Mouse (Mus musculus) urinary bladder, postnatal 4 days (tissue): ENCODE results near the gene Oxsr1.
"Not testable (repeated sequence)": the region's sequence is repeated elsewhere in the genome, so short reads cannot be mapped to it uniquely, and the experiment has no call there.

Experiments used
- DNase-seq, 2 experiments: peaks; one replicate each; pipeline ENCODE4 v3.0.0; 2021 to 2022; ENCODE audit warnings: low spot score in 2 of 2

Oxsr1 gene

DNA sequence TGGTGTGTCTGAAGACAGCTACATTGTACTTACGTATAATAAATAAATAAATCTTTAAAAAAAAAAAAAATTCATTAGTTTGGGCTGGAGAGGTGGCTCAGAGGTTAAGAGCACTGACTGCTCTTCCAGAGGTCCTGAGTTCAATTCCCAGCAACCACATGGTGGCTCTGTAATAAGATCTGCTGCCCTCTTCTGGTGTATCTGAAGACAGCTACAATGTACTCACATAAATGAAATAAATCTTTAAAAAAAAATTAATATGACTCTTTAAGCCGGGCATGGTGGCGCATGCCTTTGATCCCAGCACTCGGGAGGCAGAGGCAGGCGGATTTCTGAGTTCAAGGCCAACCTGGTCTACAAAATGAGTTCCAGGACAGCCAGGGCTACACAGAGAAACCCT, 47.4 kb downstream of the Oxsr1 start:
- DNase-seq: not testable (repeated sequence)

DNA sequence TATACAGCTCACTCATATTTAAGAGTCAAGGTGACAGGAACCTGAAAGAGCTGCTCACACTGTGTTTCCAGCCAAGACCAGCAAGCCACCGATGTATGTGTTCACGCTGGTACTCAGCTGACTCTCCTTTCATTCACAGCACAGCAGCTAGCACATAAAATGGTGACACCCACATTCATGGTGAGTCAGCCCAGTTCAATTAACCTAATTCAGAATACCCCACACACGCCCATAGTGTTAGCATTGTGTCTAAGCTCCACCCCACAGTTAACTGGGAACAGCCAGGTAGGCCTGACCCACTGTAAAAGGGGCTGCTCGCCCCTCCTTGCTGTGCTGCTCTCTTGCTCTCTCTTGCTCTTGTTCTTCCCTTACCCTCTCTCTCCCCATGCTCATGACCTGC, 50.7 kb downstream of the Oxsr1 start:
- no peak for DNase-seq

GRCm38 (mm10) chr9:119268588-119269145, 53.6 kb downstream of the Oxsr1 start:
- DNase-seq: no peak

DNA sequence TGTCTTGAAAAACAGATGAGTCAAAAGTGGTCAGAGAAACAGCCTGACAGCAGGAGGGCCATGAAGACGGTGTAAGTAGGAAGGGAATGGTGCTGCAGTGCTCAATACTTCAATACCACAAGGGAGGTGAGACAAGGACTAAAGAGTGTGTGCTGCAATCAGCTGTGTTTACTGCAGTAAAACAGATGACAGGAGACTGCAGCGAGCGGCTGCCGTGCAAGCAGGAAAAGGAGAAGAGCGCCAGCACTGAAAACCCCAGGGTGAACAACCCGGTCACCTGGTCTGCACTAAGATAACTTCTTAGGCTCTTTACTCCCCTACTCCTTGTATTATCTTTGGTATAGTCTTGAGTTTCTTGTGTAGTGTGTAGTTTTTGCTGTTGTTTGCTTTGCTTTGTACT, 54.1 kb downstream of the Oxsr1 start:
- no peak for DNase-seq

DNA sequence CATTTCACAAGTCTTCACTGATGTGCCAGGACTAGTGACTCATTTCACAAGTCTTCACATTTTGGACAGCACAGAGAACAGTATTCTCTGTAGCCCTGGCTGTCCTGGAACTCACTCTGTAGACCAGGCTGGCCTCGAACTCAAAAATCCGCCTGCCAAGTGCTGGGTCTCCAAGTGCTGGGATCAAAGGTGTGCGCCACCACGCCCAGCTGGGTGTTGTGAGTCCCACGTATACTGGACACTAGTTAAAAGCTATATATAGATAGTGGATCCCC, 56.2 kb downstream of the Oxsr1 start:
- not testable (repeated sequence) for DNase-seq

- not testable (repeated sequence) for DNase-seq
Measured at GRCm38 (mm10) chr9:119265373-119266120, 56.7 kb downstream of the Oxsr1 start.

GRCm38 (mm10) chr9:119263067-119263466, 59.2 kb downstream of the Oxsr1 start:
- no peak for DNase-seq

- no peak for DNase-seq
Measured at GRCm38 (mm10) chr9:119260825-119261224, 61.4 kb downstream of the Oxsr1 start.

- DNase-seq: no peak
Measured at GRCm38 (mm10) chr9:119258785-119259184, 63.4 kb downstream of the Oxsr1 start.

DNA sequence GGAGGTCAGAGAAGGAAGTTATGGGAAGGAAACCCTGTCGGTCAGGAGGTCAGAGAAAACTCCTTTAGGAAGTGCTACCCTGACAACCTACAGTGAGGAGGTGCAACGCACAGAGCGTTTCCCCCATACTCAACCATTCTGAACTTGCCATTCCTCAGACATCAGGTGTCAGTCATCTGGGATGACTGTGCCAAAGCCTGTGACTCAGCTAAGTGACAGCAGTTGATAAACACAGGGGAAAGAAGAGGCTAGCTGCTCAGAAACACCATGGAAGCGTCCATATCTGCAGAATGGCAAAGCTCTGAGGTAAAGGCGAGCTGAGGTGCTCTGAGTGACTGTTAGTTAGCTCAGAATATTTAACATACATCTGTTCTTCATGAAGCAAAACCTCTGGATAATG, 64.1 kb downstream of the Oxsr1 start:
- no peak for DNase-seq

DNA sequence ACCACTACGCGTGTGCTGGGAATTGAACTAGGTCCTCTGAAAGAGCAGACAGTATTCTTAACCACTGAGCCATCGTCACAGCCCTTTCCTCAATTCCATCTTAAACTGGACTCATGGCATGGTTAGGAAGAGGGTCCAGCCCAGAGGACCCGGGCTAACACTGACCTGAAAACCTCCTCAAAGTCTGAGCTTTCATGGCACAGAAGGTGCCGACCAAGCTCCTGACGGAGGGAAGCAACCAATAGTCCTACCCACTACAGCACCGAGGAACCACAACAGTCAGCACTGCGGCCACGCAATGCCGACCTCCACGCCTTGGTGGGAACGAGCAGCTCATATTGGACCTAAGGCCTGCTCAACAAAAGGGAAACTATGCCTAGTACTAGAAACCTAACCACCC, 66.1 kb downstream of the Oxsr1 start:
- DNase-seq: no peak

DNA sequence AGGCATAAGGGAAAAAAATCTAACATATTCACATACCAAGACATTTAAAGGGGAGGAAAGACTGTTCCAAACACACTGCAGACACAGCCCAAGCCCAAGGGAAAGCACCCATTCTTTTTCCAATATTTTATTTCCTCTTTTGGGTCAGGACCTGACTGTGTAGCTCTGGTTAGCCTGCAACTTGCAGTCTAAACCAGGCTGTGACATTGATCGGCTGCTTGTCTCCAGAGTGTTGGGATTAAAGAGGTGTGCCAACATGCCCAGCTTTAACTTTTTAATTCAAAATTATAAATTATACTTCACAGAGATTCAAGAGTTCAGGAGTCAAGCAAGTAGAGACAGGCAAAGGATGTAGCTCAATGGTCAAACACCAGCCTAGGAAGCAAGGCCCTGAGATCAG, 67.1 kb downstream of the Oxsr1 start:
- no peak for DNase-seq

- no peak for DNase-seq
Measured at GRCm38 (mm10) chr9:119254187-119254586, 68.0 kb downstream of the Oxsr1 start.

GRCm38 (mm10) chr9:119247996-119248395, 74.2 kb downstream of the Oxsr1 start:
- no peak for DNase-seq

DNA sequence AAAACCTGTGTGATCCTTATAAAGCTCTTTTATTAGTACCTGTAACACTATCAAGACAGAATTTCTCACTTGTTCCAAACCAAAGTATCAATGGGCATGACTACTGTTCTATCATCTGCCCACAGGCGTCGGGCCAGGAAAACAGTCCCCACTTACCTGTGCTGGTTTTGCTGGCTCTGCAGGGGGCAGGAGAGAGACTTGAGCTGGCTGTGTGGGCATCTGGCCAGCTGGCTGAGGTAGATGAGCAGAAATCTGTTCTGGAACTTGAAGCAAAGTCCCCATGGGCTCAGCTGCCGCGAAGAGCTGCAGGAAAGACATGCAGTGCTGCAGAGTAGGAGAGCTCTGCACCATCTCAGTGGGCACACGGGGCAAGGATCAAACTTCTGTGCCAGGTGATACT, 75.4 kb downstream of the Oxsr1 start:
- no peak for DNase-seq

DNA sequence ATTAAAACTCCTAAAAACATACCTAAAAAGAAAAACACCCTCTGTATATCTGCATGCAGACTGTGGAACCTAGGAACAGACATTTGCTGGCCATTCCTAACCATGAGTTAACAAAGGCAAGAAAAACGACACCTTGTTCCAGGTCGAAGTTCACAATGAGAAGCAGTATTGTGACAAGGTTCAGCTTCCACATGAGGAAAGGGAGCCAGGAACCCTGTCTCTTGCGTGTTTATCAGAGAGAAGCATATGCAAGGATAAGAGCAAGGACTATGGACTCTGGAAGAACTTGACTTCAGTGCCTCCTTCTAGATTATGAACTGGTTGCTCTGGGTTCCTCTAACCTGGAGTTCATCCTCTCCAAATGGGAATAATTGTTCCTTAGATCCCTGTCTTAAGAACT, 78.2 kb downstream of the Oxsr1 start:
- no peak for DNase-seq

- no peak for DNase-seq
Measured at GRCm38 (mm10) chr9:119241169-119241865, 80.9 kb downstream of the Oxsr1 start.

- DNase-seq: no peak
Measured at GRCm38 (mm10) chr9:119240286-119240997, 81.8 kb downstream of the Oxsr1 start.

- DNase-seq: no peak
Measured at GRCm38 (mm10) chr9:119239274-119239673, 83.0 kb downstream of the Oxsr1 start.

DNA sequence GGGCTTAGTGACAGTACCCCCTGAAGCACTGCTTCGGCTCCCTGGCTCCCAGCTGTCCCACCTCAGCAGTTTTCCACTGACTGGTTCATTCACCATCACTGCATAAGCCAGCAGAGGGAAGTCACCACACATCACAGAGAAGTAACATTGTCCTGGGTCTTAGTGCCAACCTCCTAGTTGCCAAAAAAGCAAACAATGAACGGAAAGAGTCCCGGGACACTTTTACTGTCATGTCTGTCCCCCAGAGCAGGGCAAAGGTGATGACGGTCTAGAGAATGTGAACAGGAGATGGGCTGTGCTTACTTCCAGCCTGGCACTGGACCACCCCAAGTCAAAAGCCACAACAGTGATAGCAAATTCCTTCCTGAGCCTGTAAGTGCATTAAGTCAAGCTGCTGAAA, 83.4 kb downstream of the Oxsr1 start:
- no peak for DNase-seq

- no peak for DNase-seq
Measured at GRCm38 (mm10) chr9:119231552-119231951, 90.7 kb downstream of the Oxsr1 start.

DNA sequence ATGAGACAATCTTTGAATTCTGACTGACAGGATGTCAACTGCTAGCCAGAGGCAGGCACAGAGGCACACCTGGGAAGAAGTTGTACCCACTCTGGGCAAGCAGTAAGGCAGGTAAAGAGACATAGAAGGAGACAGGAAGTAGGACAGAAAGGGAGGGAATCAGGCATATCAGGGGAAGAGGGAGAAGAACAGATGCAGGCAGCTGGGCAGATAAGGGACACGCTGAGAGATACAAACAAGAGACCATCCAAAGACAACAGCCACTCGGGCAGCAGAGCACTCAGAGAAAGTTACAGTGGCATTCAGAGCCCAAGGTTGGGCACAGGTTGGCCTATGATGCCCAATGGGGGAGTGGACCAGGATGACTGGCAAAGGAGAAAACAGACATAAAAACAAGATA, 91.4 kb downstream of the Oxsr1 start:
- DNase-seq: no peak

DNA sequence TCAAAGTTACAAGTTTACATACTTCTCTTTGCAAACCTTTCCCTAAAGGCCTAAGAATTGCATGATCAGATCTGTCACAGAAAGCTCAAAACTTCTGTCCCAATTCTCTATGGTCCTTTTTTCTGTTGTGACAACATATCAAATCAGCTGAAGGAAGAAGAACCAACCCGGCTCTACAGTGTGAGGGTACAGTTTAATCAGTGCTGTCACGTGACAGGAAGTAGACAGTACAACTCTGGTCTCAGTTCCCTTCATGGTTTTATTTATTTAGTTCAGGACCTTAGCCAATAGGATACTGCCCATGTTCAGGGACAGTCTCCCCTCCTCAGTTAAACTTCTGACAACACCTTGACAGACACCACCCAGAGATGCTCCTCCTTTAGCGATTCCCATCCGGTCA, 102.0 kb downstream of the Oxsr1 start:
- no peak for DNase-seq
